Mouse (Mus musculus) brain, embryonic 18.5 days (tissue): Measurements from ENCODE around the gene Scin.

Experiments used
- DNase-seq: peaks from one replicate; pipeline ENCODE4 v3.0.0-alpha.2; 2012; ENCODE audit warnings: low read depth, low spot score

The Scin gene

GRCm38 (mm10) chr12:40109227-40109626 is 24.8 kb downstream of the Scin start:
- no peak for DNase-seq

- DNase-seq, result no peak
Measured at GRCm38 (mm10) chr12:40108143-40108542, 25.9 kb downstream of the Scin start.

GRCm38 (mm10) chr12:40106874-40107273 is 27.2 kb downstream of the Scin start:
- DNase-seq, result no peak

GRCm38 (mm10) chr12:40104750-40105149 is 29.3 kb downstream of the Scin start:
- no peak for DNase-seq

- DNase-seq, result no peak
Measured at GRCm38 (mm10) chr12:40102359-40102758, 31.7 kb downstream of the Scin start.

GRCm38 (mm10) chr12:40099407-40099806 is 34.6 kb downstream of the Scin start:
- DNase-seq, result no peak

- DNase-seq, result no peak
Measured at GRCm38 (mm10) chr12:40097449-40097848, 36.6 kb downstream of the Scin start.

GRCm38 (mm10) chr12:40097023-40097422 is 37.0 kb downstream of the Scin start:
- no peak for DNase-seq

GRCm38 (mm10) chr12:40096453-40096852 is 37.6 kb downstream of the Scin start:
- no peak for DNase-seq

- no peak for DNase-seq
Measured at GRCm38 (mm10) chr12:40090017-40090416, 44.0 kb downstream of the Scin start.

GRCm38 (mm10) chr12:40085731-40086322 is 48.2 kb downstream of the Scin start:
- peak; percentile 2 for DNase-seq

- DNase-seq, result peak; percentile 6
Measured at GRCm38 (mm10) chr12:40082453-40083238, 51.4 kb downstream of the Scin start.

- no peak for DNase-seq
Measured at GRCm38 (mm10) chr12:40082048-40082447, 52.0 kb downstream of the Scin start.

- peak; percentile 1 for DNase-seq
Measured at GRCm38 (mm10) chr12:40073660-40074059, 60.4 kb downstream of the Scin start.

GRCm38 (mm10) chr12:40047024-40047423 is 87.0 kb downstream of the Scin start:
- no peak for DNase-seq

GRCm38 (mm10) chr12:40043816-40044585 is 90.0 kb downstream of the Scin start:
- no peak for DNase-seq

GRCm38 (mm10) chr12:40040067-40040466 is 94.0 kb downstream of the Scin start:
- DNase-seq, result no peak

- DNase-seq, result no peak
Measured at GRCm38 (mm10) chr12:40037876-40038463, 96.1 kb downstream of the Scin start, which contains the start of gene Arl4a. TSS of gene Arl4a (minus strand) at chr12:40038025.

GRCm38 (mm10) chr12:40037226-40037813 is 96.7 kb downstream of the Scin start:
- DNase-seq, result peak; percentile 88

- no peak for DNase-seq
Measured at GRCm38 (mm10) chr12:40036666-40037065, 97.4 kb downstream of the Scin start.

GRCm38 (mm10) chr12:40035506-40035905 is 98.5 kb downstream of the Scin start:
- DNase-seq, result no peak

GRCm38 (mm10) chr12:40029201-40029600 is 104.8 kb downstream of the Scin start:
- no peak for DNase-seq
